Mouse (Mus musculus): ENCODE measurements around the gene Csrp3. TPM values are rescaled to one million over a fixed set of nuclear protein-coding genes. Genes with fewer than 3 reads are reported as not detected.

Csrp3 gene
- total and polyA plus RNA-seq, 2 experiments from 2014 or later: 0.23 TPM; not detected in 1

- Histone ChIP-seq H3K4me3 (ENCODE audit: low read depth, low read length) (peak within 1 kb of the TSS; percentile 74), H3K9me3 (ENCODE audit: low read length) (no peaks in the 10 kb centered on the region), H3K36me3 (ENCODE audit: insufficient read depth, low read length) (no peaks in the 10 kb centered on the region), H3K4me2 (ENCODE audit: low read depth, low read length, poor library complexity, severe bottlenecking) (peak within 1 kb of the TSS; percentile 100), H3K9ac (replicated peaks; ENCODE audit: low read length, poor library complexity, severe bottlenecking) (peak within 1 kb of the TSS; percentile 54), H3K27me3 (ENCODE audit: insufficient read depth, low read length) (peaks cover 26% of the 10 kb centered on the region), H3K27ac (ENCODE audit: low read depth, low read length) (no peak within 1 kb of the TSS), H3K4me1 (ENCODE audit: insufficient read depth, low read length) (0 out of 2 replicates have a peak, but pooled peaks cover 2% of the 10 kb centered on the region)
- no peak for TF ChIP-seq CTCF (IDR thresholded peaks at IDR 0.05)
- ATAC-seq (ENCODE audit: low FRiP score) (peak; percentile 64), DNase-seq (ENCODE audit: low spot score) (peak; percentile 60)
- 2% methylated on average over 19 of the region's 41 CpGs for WGBS
Measured at GRCm38 (mm10) chr7:48881486-48881885, 33.7 kb upstream of the Csrp3 start, which contains the start of gene E2f8. Gene E2f8, minus strand, starts transcription at chr7:48881596.

DNA sequence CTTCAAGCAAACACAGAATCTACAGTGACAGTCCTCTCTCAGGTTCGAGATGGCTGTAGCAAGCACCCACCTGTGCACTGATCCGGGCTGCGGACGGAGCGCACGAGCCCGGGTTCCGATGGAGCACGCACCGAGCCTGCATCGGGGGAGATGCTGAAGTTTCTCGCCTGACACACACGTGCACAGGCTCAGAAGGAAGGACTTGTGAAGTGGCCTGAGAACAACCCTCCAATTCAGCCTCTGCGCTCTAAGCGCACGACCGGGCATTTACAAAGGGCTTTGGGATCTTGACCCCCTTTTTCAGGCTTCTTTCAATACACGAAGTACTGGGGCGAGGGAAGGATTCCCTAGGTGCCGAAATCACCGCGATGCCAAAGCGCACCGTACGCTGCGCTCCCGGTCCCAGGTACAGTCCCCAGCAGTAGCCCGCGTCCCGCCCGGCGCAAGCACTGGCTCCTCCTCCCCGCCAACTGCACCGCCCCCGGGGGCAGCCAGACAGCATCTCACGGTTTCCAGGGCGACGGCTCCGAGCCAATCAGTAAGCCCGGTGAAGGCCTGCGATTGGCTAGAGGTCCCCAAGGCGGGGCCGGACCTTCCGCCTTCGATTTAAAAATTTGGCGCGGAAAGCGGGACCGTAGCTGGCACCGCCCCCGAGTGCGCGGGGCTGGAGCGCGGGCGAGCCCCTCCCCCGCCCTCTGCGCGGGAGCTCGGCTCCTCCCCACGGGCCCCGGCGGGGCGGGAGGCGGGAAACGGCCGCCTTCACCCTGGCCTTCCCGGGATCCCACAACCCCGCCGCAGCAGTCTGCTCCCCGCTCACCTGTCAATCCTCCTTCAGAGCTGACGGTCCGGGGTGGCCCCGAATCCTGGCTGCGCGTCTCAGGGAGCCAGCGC is 33.0 kb upstream of the Csrp3 start:
- Histone ChIP-seq H3K27ac (ENCODE audit: low read depth, low read length) (no peak overlapping the region), H3K9me3 (ENCODE audit: low read length) (no peaks in the 10 kb centered on the region), H3K9ac (replicated peaks; ENCODE audit: low read length, poor library complexity, severe bottlenecking) (peak overlapping the region; percentile 54), H3K4me1 (ENCODE audit: insufficient read depth, low read length) (0 out of 2 replicates have a peak, but pooled peaks cover 2% of the 10 kb centered on the region), H3K36me3 (ENCODE audit: insufficient read depth, low read length) (no peaks in the 10 kb centered on the region), H3K4me2 (ENCODE audit: low read depth, low read length, poor library complexity, severe bottlenecking) (peak overlapping the region; percentile 100), H3K27me3 (ENCODE audit: insufficient read depth, low read length) (peaks cover 26% of the 10 kb centered on the region), H3K4me3 (ENCODE audit: low read depth, low read length) (peak overlapping the region; percentile 74)
- DNase-seq (ENCODE audit: low spot score) (peak; percentile 99), ATAC-seq (ENCODE audit: low FRiP score) (peak; percentile 98)
- WGBS: under 1% methylated on average over 67 of the region's 77 CpGs
- no peak for TF ChIP-seq CTCF (IDR thresholded peaks at IDR 0.05)

- Histone ChIP-seq H3K4me1 (ENCODE audit: insufficient read depth, low read length) (0 out of 2 replicates have a peak, but pooled peaks cover 2% of the 10 kb centered on the region), H3K4me3 (ENCODE audit: low read depth, low read length) (no peak overlapping the region), H3K27me3 (ENCODE audit: insufficient read depth, low read length) (peaks cover 20% of the 10 kb centered on the region), H3K9ac (replicated peaks; ENCODE audit: low read length, poor library complexity, severe bottlenecking) (no peak overlapping the region), H3K36me3 (ENCODE audit: insufficient read depth, low read length) (no peaks in the 10 kb centered on the region), H3K27ac (ENCODE audit: low read depth, low read length) (no peak overlapping the region), H3K9me3 (ENCODE audit: low read length) (no peaks in the 10 kb centered on the region), H3K4me2 (ENCODE audit: low read depth, low read length, poor library complexity, severe bottlenecking) (peak overlapping the region; percentile 12; the same call in 1 of the 2 replicates)
- 60% methylated on average over 3 of the region's 3 CpGs for WGBS
- DNase-seq (ENCODE audit: low spot score): no peak
- no peak for TF ChIP-seq CTCF (IDR thresholded peaks at IDR 0.05)
- no peak for ATAC-seq (ENCODE audit: low FRiP score)
Measured at GRCm38 (mm10) chr7:48879574-48879973, 31.7 kb upstream of the Csrp3 start.

- H3K9me3 ChIP-seq (ENCODE audit: low read length): no peaks in the 10 kb centered on the region
- no peak overlapping the region for H3K4me3 ChIP-seq (ENCODE audit: low read depth, low read length)
- DNase-seq (ENCODE audit: low spot score) (no peak), ATAC-seq (ENCODE audit: low FRiP score) (no peak)
- TF ChIP-seq CTCF (IDR thresholded peaks at IDR 0.05): no peak
- H3K27ac ChIP-seq (ENCODE audit: low read depth, low read length): no peak overlapping the region
- 0 out of 2 replicates have a peak, but pooled peaks cover 2% of the 10 kb centered on the region for H3K4me1 ChIP-seq (ENCODE audit: insufficient read depth, low read length)
- no peak overlapping the region for H3K4me2 ChIP-seq (ENCODE audit: low read depth, low read length, poor library complexity, severe bottlenecking)
- H3K27me3 ChIP-seq (ENCODE audit: insufficient read depth, low read length): peaks cover 6% of the 10 kb centered on the region; the same call in 1 of the 2 replicates
- 90% methylated on average over 15 of the region's 15 CpGs for WGBS
- no peak overlapping the region for H3K9ac ChIP-seq (replicated peaks; ENCODE audit: low read length, poor library complexity, severe bottlenecking)
- no peaks in the 10 kb centered on the region for H3K36me3 ChIP-seq (ENCODE audit: insufficient read depth, low read length)
Measured at GRCm38 (mm10) chr7:48877786-48878390, 30.1 kb upstream of the Csrp3 start.

DNA sequence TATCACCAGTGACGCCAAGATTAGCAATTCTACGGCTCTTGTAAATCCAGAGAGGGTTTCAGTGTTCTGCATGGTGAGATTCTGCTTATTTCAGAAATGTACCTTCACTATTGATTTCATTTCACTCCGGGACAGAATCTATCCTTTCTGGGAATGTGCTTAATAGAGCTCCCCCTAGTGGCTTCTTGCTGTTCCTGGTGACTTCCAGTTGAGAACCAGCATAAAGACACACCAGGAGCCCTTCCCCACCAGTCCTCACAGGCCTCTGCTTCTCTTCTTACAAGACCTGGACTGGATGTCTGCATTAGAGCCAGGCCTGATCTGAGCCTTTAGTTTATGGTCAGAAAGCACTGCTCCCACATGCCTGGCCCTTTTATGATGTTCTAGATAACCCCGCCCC is 28.7 kb upstream of the Csrp3 start:
- 0 out of 2 replicates have a peak, but pooled peaks cover 2% of the 10 kb centered on the region for H3K4me1 ChIP-seq (ENCODE audit: insufficient read depth, low read length)
- H3K27me3 ChIP-seq (ENCODE audit: insufficient read depth, low read length): no peaks in the 10 kb centered on the region
- no peak overlapping the region for H3K9ac ChIP-seq (replicated peaks; ENCODE audit: low read length, poor library complexity, severe bottlenecking)
- DNase-seq (ENCODE audit: low spot score): peak; percentile 80
- no peak overlapping the region for H3K4me2 ChIP-seq (ENCODE audit: low read depth, low read length, poor library complexity, severe bottlenecking)
- peak; percentile 86 for TF ChIP-seq CTCF (IDR thresholded peaks at IDR 0.05)
- H3K27ac ChIP-seq (ENCODE audit: low read depth, low read length): no peak overlapping the region
- no peak overlapping the region for H3K4me3 ChIP-seq (ENCODE audit: low read depth, low read length)
- no peaks in the 10 kb centered on the region for H3K36me3 ChIP-seq (ENCODE audit: insufficient read depth, low read length)
- WGBS: 71% methylated on average over 4 of the region's 4 CpGs
- H3K9me3 ChIP-seq (ENCODE audit: low read length): no peaks in the 10 kb centered on the region
- ATAC-seq (ENCODE audit: low FRiP score): no peak

- no peaks in the 10 kb centered on the region for H3K27me3 ChIP-seq (ENCODE audit: insufficient read depth, low read length)
- WGBS: 92% methylated on average over 14 of the region's 14 CpGs
Measured at GRCm38 (mm10) chr7:48875096-48875495, 27.3 kb upstream of the Csrp3 start.

More at GRCm38 (mm10) chr7:48875096-48875495, 27.3 kb upstream of the Csrp3 start:
- Histone ChIP-seq H3K36me3 (ENCODE audit: insufficient read depth, low read length) (no peaks in the 10 kb centered on the region), H3K4me2 (ENCODE audit: low read depth, low read length, poor library complexity, severe bottlenecking) (no peak overlapping the region), H3K9me3 (ENCODE audit: low read length) (no peaks in the 10 kb centered on the region), H3K27ac (ENCODE audit: low read depth, low read length) (no peak overlapping the region), H3K9ac (replicated peaks; ENCODE audit: low read length, poor library complexity, severe bottlenecking) (no peak overlapping the region), H3K4me3 (ENCODE audit: low read depth, low read length) (no peak overlapping the region), H3K4me1 (ENCODE audit: insufficient read depth, low read length) (no peaks in the 10 kb centered on the region)
- TF ChIP-seq CTCF (IDR thresholded peaks at IDR 0.05): no peak
- ATAC-seq (ENCODE audit: low FRiP score) (no peak), DNase-seq (ENCODE audit: low spot score) (no peak)
